Mouse (Mus musculus): ENCODE data around the gene 4930432K21Rik.
A peak's percentile ranks its signal among the peaks of the same experiment; 100 is the strongest.

The 4930432K21Rik gene

DNA sequence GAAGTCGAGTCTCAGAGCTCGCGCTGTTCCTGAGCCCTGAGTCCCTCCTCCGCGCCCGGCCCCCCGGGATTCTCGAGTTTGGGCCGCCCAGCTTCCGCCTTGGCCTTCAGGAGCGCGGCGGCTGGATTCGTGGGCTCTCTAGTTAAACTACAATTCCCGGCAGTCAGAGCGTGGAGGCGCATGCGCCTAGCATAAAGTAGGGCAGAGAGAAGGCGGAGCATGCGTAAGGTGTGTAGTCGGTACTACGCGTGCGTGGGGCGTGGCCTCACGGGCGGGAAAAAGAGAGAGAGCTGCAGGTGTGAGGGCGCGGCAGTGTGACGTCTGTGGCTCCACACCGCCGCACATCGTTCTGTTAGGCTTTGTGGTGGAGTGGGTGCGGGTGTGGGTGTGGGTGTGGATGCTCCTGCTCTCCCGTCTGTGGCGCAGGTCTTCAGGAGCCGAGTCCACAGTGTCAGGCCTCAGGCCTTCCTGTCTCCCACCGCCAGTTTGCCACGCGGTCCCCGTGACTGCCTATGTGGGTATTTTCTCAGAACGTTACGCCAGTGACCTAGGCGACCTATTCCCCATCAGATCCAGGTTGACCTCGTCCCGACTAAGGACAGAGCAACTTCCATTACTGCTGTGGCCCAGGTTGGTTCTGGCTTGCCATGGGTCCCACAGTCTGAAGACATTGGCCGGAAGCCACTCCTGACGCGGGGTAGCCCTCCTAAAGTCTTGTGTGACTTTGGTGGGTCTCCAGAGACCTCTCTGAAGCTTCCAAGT lies at the start of gene 4930432K21Rik, which contains the start of gene Cc2d1a:
Gene 4930432K21Rik (plus strand): TSS at position 257 of the 762 bp plus-strand sequence.
Gene Cc2d1a (minus strand): TSS at position 168 of the 762 bp plus-strand sequence.
- DNase-seq (ENCODE audit: low spot score) = peak; percentile 99

DNA sequence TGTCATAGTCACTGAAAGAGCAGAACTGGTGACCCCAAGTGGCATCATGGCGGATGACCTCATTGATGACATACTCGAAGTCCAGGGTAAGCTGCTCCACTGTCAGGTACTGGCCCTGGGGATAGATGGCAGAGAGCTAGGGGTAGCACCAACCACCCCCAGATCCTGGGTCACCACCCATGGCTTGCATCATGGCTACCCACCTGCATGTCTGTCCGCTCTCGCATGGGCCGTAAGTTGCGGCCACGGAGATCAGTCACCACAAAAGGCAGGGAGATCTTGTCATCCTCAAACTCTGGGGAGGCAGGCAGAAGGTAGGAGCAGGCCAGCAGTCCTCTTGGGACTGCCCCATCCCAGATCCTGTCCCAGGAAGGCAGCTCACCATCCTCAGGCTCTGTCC lies 49.4 kb upstream of the 4930432K21Rik start:
- DNase-seq (ENCODE audit: low spot score) = no peak

DNA sequence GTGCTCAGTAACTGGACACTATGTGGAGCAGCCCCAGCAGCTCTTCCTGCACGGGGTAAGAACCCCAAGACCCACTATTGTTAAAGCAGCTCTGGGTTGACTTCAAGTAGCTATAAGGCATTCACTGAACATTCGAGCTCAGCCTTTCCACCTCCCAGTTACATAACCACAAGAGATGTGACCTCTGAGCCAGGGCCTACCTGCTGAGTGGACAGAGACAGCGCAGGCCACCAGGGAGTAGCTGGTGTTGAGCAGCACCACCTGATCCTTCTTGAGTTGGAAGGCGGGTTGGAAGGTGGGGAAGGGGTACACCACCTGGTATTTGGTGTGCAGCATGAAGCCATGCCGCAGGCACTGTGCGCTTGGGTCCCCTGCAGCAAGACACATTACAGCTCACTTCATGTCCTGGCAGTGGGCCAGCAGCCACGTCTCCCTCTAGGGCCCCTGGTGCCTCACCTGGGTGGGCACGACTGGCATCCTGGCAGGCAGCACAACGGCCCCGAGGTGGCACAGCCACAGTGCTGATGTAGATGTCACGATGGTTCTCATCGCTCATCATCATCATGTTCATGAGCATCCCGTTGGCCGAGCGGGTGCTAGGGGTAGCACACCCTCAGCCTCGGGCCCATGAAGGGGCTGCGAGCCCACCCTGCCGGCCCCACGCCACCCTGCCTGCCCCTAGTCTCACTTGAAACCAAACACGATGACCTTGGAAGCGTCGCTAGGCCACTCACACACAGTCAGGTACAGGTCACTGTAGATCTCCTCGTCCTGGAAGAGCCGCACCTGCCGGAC lies 46.2 kb upstream of the 4930432K21Rik start:
- DNase-seq (ENCODE audit: low spot score) = no peak

DNA sequence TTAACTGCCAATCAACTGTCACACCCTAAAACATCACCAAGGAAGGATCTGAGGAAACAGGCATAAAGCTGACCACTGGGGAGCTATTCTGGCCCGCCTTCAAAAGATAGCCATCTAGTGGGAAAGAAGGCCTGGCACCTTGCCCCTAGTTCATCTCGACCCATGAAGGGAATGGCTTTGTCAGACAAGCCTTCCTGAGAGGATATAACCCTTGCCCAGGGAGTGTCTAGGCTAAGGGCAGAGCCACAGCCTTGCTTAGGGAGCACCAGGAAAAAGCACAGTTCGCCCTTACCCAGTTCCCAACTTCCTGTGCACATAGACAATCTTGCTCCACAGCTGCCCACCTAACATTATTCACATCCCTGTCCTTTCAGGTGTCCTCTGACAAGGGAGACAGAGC lies 44.2 kb upstream of the 4930432K21Rik start:
- DNase-seq (ENCODE audit: low spot score) = no peak

DNA sequence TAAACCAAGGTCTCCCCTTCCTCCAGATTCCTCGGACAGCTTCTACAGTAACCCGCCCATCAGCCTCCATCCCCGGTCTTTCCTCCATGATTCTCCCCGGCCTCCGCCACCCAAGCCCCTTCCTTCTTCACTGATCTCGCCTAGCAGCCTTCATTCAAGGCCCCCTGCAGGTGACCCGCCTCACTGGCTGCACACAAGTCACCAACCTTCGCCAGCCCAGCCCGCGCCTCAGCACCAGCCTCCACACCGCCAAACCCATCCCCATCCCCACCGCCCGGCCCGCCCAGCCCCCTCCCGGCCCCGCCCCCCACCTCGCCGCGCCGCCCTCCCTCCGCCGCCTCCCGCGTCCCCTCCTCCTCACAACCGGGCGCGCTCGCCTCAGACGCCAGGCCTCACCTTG lies 43.6 kb upstream of the 4930432K21Rik start:
- peak; percentile 90 for DNase-seq (ENCODE audit: low spot score)

DNA sequence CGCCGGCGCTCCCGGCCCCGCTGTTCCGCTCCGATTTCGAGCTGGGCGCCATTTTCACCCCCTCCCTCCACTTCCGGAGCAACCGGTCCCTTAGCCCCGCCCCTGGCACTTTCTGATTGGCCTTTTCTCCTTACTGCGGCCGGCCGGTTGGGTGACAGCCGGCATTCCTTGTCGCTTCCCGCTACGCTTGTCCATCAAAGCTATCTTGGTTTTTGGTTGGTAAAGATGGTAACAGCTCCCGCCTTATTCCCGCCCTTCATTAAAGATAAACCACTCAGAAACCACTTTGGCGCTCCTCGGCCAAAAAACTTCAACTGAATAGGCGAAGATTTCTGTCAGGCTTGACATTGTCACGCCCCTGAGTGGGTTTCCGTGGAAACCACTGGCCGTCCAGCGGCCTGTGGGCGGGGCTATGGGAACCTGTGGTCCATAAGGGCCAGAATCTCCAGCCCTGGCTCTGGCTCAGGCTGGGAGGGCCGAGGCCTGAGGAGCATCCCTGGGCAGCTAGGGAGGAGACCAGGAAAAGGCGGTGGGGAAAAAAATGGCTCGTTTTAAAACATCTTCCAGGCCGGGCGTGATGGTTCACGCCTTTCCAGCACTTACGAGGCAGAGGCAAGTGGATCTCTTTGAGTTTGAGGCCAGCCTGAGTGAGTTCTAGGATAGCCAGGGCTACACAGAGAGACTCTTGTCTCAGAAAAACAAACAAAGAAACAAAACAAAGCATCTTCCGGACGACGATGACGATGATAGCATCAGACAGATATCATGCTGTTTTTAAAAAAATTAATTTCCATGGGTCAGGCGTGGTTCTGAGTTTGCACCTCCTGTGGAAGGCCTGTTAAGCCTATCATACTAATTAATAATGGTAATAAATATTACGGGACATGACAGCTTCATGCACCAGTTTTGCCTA lies 42.9 kb upstream of the 4930432K21Rik start, which contains the start of gene Dcaf15:
Gene Dcaf15 (minus strand): TSS at position 72 of the 913 bp plus-strand sequence.
- DNase-seq (ENCODE audit: low spot score) = peak; percentile 98

- no peak for DNase-seq (ENCODE audit: low spot score)
Observed at GRCm38 (mm10) chr8:84105676-84106075, 42.1 kb upstream of the 4930432K21Rik start.

- no peak for DNase-seq (ENCODE audit: low spot score)
Observed at GRCm38 (mm10) chr8:84106216-84107040, 41.4 kb upstream of the 4930432K21Rik start.

DNA sequence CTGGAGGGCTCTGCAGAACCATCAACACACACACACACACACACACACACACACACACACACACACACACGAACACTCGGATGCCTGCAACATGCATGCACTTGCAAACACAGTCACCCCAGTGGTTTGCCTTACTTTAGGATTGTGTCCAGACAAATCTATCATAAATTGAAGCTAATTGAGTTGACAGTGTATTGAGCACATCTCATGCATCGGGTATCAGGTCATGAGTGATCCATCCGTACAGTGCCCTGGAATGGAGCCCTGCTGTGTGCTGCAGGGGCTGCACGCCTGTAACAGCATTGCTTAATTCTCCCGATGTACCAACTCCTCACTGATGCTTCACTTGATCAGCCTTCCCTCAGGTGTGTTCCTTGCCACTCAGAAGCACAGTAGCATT lies 32.2 kb upstream of the 4930432K21Rik start:
- no peak for DNase-seq (ENCODE audit: low spot score)

DNA sequence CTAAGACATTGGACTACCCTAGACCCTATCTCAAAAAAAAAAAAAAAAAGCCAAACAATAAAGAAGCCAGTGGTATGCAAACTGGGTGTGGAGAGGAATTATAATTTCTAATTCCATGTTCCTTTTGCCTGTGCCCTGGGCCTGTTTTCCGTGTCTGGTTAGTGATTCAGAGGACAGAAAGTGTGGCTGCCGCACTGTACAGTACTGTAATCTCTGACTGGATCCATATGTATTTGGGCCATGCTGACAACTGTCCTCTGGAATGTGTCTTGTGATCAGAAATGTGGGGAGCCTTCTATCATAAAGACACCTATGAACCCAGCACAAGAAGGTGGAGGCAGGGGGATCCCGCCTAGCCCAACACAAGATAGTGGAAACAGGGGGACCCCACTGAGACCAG lies 25.7 kb upstream of the 4930432K21Rik start:
- no peak for DNase-seq (ENCODE audit: low spot score)

- no peak for DNase-seq (ENCODE audit: low spot score)
Observed at GRCm38 (mm10) chr8:84125656-84126055, 22.2 kb upstream of the 4930432K21Rik start, which contains the start of gene Podnl1. TSS of gene Podnl1 (plus strand) at chr8:84125989.

GRCm38 (mm10) chr8:84126742-84127141 lies 21.1 kb upstream of the 4930432K21Rik start:
- DNase-seq (ENCODE audit: low spot score) = no peak

DNA sequence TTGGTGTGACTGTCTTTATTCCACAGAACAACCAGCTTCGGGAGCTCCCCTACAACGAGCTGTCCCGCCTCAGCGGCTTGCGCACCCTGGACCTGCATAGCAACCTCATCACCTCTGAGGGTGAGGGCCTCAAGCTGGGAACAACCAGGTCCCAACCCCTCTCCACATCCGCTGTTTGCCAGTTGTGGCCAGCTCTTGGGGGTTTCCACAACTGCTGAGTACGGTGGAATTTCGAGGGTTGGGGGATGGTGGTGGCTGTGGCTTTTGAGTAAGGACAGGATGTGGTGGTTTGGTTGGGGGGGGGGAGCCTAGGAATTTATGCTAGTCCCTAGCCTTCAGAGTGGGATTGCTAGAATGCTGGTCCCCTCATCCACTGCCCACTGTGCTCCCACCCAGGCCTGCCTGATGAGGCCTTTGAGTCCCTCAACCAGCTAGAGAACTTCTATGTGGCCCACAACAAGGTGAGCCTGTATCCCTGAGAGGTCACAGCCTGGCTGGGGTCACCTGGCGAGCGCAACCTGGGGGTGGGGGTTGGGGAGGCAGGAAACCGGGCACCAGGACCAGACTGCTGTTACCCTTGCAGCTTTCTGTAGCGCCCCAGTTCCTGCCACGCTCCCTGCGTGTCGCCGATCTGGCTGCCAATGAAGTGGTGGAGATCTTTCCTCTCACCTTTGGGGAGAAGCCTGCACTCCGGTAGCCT lies 20.5 kb upstream of the 4930432K21Rik start:
- no peak for DNase-seq (ENCODE audit: low spot score)

GRCm38 (mm10) chr8:84128277-84128676 lies 19.5 kb upstream of the 4930432K21Rik start:
- no peak for DNase-seq (ENCODE audit: low spot score)

DNA sequence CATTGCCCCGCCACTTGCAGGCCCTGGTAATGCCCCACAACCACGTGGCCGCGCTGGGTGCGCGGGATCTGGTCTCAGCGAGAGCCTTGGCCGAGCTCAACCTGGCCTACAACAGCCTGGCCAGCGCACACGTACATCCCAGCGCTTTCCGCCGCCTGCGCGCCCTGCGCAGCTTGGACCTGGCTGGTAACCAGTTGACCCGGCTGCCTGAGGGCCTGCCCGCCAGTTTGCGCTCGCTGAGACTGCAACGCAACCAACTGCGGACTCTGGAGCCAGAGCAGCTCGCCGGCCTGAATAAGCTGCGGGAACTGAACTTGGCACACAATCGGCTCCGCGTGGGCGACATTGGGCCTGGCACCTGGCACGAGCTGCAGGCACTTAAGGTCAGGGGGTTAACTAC lies 17.0 kb upstream of the 4930432K21Rik start:
- DNase-seq (ENCODE audit: low spot score) = no peak

DNA sequence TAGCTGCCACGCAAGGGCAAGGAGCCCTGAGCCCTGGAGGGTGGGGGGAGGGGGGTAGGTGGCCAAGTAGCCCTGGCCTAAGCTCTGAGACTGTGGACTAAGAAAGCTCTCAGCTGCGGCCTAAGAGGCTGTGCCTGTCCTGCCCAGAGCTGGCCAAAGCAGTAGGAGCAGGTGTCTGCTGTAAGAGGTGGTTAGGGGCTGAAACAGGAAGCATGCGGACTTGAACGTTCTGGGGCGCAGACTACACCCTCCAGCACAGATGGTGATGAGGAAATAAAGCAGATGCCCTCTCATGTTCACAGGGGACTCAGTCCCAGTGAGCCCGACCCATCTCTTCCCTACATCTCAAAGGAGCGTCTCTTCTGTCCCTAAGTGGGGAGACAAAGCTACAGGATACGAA lies 15.6 kb upstream of the 4930432K21Rik start:
- no peak for DNase-seq (ENCODE audit: low spot score)

DNA sequence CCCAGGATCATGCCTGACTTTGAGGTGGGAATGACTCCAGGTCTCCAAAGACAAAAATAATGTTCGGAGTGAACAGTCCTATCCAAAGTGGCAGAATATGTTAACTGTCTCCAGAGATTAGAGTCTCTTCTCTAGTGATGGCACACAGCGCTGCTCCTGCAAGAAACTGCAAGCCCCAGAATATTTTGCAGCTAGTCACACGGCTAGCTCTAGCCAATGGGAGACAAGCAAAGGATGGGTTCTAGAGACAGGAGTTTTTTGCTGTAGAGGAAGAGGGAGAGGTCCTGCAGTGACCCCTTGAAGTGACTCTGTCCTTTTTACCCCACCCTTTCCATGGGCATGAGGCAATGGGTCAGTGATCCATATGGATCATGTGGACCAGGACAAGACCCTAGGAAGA lies 10.0 kb upstream of the 4930432K21Rik start:
- no peak for DNase-seq (ENCODE audit: low spot score)

DNA sequence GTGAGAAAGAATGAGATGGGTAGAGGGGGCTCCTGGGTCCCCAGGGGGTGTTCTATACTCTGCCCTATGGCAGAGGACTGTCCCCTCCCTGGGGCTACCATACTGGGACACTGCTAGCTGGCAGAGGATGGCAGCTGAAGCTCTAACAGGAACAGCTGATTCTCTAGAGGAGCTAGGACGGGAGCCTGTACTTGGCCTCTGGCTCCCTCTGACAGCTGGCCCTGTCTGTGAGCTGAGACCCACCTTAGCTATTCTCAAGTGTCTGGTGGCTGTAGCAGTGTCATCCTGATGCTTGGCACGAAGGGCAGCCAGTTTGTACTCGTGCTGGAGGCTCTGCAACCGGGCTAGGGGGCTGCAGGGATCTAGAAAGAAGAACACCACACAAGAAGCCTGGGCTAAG lies 7.0 kb upstream of the 4930432K21Rik start:
- DNase-seq (ENCODE audit: low spot score) = no peak

- no peak for DNase-seq (ENCODE audit: low spot score)
Observed at GRCm38 (mm10) chr8:84144636-84145245, 3.1 kb upstream of the 4930432K21Rik start.

DNA sequence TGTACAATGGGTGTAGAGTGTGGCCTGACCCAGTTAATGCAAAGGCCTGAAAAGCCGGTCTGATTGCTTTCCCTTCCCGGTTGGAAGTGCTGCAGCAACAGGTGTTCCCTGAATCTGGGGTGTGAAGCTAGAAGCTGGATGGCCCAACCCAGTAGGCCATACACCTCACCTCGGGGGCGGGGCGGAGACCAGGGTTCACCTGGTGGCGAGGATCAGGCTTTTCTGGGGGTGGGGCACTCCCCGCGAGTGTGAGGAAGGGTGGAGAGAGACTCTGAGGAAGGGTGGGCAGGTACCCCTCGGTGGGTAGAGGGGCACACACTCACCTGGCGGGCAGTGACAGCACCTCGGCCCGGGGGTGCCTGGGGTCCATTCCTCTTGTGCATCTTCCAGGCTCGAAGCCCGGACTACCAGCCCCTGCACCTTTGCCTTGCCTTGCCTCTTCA lies 480 bp upstream of the 4930432K21Rik start:
- DNase-seq (ENCODE audit: low spot score) = no peak
